Mouse (Mus musculus) hindbrain, postnatal 0 days (tissue): ENCODE results near the gene Atp2a2. TPM values are rescaled to one million over a fixed set of nuclear protein-coding genes. Genes with fewer than 3 reads are reported as not detected.

Experiments used
- ATAC-seq: fragments of 200-750 bp; cut with Nextera tagmentation; 2 replicates; pipeline ENCODE4 v1.8.0; 2017; ENCODE audit warnings: mild to moderate bottlenecking, moderate TSS enrichment, moderate library complexity
- DNase-seq: peaks from one replicate; pipeline ENCODE4 v3.0.0-alpha.2; 2015; ENCODE audit warnings: low spot score
- H3K27ac ChIP-seq: fragments of 300-500 bp; sonication (generic); 2 replicates; pipeline ENCODE4 v1.5.1; 2014; ENCODE audit warnings: mild to moderate bottlenecking
- H3K27me3 ChIP-seq: fragments of 300-500 bp; sonication (generic); 2 replicates; pipeline ENCODE4 v1.6.1; 2014; ENCODE audit warnings: low read length, mixed read lengths; ENCODE audit not compliant: insufficient read depth
- H3K36me3 ChIP-seq: fragments of 300-500 bp; sonication (generic); 2 replicates; pipeline ENCODE4 v1.6.1; 2014; ENCODE audit warnings: low read length, mixed read lengths; ENCODE audit not compliant: insufficient read depth
- H3K4me1 ChIP-seq: fragments of 300-500 bp; sonication (generic); 2 replicates; pipeline ENCODE4 v1.6.1; 2014; ENCODE audit warnings: antibody characterized with exemption, low read length, mixed read lengths; ENCODE audit not compliant: insufficient read depth
- H3K4me2 ChIP-seq: fragments of 300-500 bp; sonication (generic); 2 replicates; pipeline ENCODE4 v1.6.1; 2014; ENCODE audit warnings: low read depth, mild to moderate bottlenecking, low read length, moderate library complexity, mixed read lengths
- H3K4me3 ChIP-seq: fragments of 300-500 bp; sonication (generic); 2 replicates; pipeline ENCODE4 v1.5.1; 2014; ENCODE audit warnings: low read length
- H3K9ac ChIP-seq: fragments of 300-500 bp; sonication (generic); replicated peaks from 2 replicates; pipeline ENCODE4 v1.6.1; 2014; ENCODE audit warnings: mild to moderate bottlenecking, low read length, moderate library complexity, mixed read lengths
- H3K9me3 ChIP-seq: fragments of 300-500 bp; sonication (generic); 2 replicates; pipeline ENCODE4 v1.6.1; 2016; ENCODE audit warnings: low read length, mixed read lengths
- CTCF ChIP-seq: IDR thresholded peaks from 2 replicates; pipeline ENCODE4 v1.5.1; 2016; ENCODE audit warnings: antibody characterized with exemption, control low read depth, low read depth
- WGBS: fragments of 180-500 bp; shearing (Covaris S2); extraction: QIAGEN DNeasy Blood & Tissue Kit; methylation state at CpG from one replicate; pipeline ENCODE4 v1.1.7; 2014; 5-methylcytosine and 5-hydroxymethylcytosine counted together
- polyA plus RNA-seq: library from polyadenylated mRNA; unstranded; fragments of >200 nt; fragmentation: Nextera tagmentation; extraction: Ambion mirVana; gene quantifications from 2 replicates; pipeline ENCODE4 v1.2.1, GENCODE M21; 2015
- total RNA-seq: library from RNA; depleted of rRNA; stranded (reverse); fragments of >200 nt; gene quantifications from 2 replicates; pipeline ENCODE4 v1.2.3, GENCODE M21; 2014

Gene Atp2a2
- total and polyA plus RNA-seq, 2 experiments from 2014 or later, result 47.4 to 200 TPM

GRCm38 (mm10) chr5:122455584-122455983, 46.4 kb downstream of the Atp2a2 start:
- Histone ChIP-seq H3K9ac (no peak overlapping the region), H3K27me3 (no peaks in the 10 kb centered on the region), H3K4me3 (no peak overlapping the region), H3K4me1 (no peaks in the 10 kb centered on the region), H3K9me3 (no peaks in the 10 kb centered on the region), H3K36me3 (peaks cover 79% of the 10 kb centered on the region), H3K27ac (no peak overlapping the region; the same call in 1 of the 2 replicates), H3K4me2 (no peak overlapping the region)
- no peak for TF ChIP-seq CTCF
- ATAC-seq, result no peak
- 86% methylated on average over 3 of the region's 3 CpGs for WGBS
- DNase-seq, result no peak

GRCm38 (mm10) chr5:122454883-122455282, 47.1 kb downstream of the Atp2a2 start:
- no peak for TF ChIP-seq CTCF
- no peak overlapping the region for H3K4me3 ChIP-seq
- no peaks in the 10 kb centered on the region for H3K9me3 ChIP-seq
- peaks cover 72% of the 10 kb centered on the region for H3K36me3 ChIP-seq
- no peak for DNase-seq
- no peaks in the 10 kb centered on the region for H3K27me3 ChIP-seq
- 85% methylated on average over 3 of the region's 3 CpGs for WGBS
- no peak overlapping the region for H3K27ac ChIP-seq
- ATAC-seq, result no peak
- no peak overlapping the region for H3K4me2 ChIP-seq
- no peaks in the 10 kb centered on the region for H3K4me1 ChIP-seq
- H3K9ac ChIP-seq, result no peak overlapping the region

GRCm38 (mm10) chr5:122454442-122454841, 47.6 kb downstream of the Atp2a2 start:
- DNase-seq (peak; percentile 40), ATAC-seq (no peak)
- Histone ChIP-seq H3K4me3 (no peak overlapping the region), H3K9ac (no peak overlapping the region), H3K27me3 (no peaks in the 10 kb centered on the region), H3K9me3 (no peaks in the 10 kb centered on the region), H3K4me1 (no peaks in the 10 kb centered on the region), H3K4me2 (no peak overlapping the region), H3K27ac (no peak overlapping the region), H3K36me3 (peaks cover 67% of the 10 kb centered on the region)
- WGBS, result 77% methylated on average over 4 of the region's 4 CpGs
- no peak for TF ChIP-seq CTCF

- Histone ChIP-seq H3K9ac (no peak overlapping the region), H3K27ac (no peak overlapping the region), H3K4me3 (no peak overlapping the region), H3K4me1 (no peaks in the 10 kb centered on the region), H3K36me3 (peaks cover 55% of the 10 kb centered on the region), H3K4me2 (no peak overlapping the region), H3K27me3 (no peaks in the 10 kb centered on the region), H3K9me3 (no peaks in the 10 kb centered on the region)
- no peak for TF ChIP-seq CTCF
- 66% methylated on average over 6 of the region's 6 CpGs for WGBS
- ATAC-seq (no peak), DNase-seq (no peak)
Measured at GRCm38 (mm10) chr5:122453188-122453587, 48.8 kb downstream of the Atp2a2 start.

- H3K4me1 ChIP-seq, result no peaks in the 10 kb centered on the region
- WGBS, result 80% methylated on average over 7 of the region's 7 CpGs
- H3K4me3 ChIP-seq, result no peak overlapping the region
- TF ChIP-seq CTCF, result no peak
- DNase-seq, result no peak
- H3K27ac ChIP-seq, result 0 out of 2 replicates have a peak overlapping the region, but pooled peaks have one; percentile 4
- peaks cover 45% of the 10 kb centered on the region for H3K36me3 ChIP-seq
- no peak overlapping the region for H3K9ac ChIP-seq
- ATAC-seq, result no peak
- no peak overlapping the region for H3K4me2 ChIP-seq
- no peaks in the 10 kb centered on the region for H3K9me3 ChIP-seq
- H3K27me3 ChIP-seq, result no peaks in the 10 kb centered on the region
Measured at GRCm38 (mm10) chr5:122452194-122452593, 49.8 kb downstream of the Atp2a2 start.

GRCm38 (mm10) chr5:122451324-122451723, 50.7 kb downstream of the Atp2a2 start:
- H3K9ac ChIP-seq, result no peak overlapping the region
- ATAC-seq (no peak), DNase-seq (no peak)
- whole genome bisulfite sequencing, result 84% methylated on average over 5 of the region's 5 CpGs
- no peaks in the 10 kb centered on the region for H3K27me3 ChIP-seq
- H3K27ac ChIP-seq, result no peak overlapping the region
- no peak overlapping the region for H3K4me2 ChIP-seq
- TF ChIP-seq CTCF, result no peak
- H3K9me3 ChIP-seq, result no peaks in the 10 kb centered on the region
- peaks cover 40% of the 10 kb centered on the region for H3K36me3 ChIP-seq
- no peak overlapping the region for H3K4me3 ChIP-seq
- no peaks in the 10 kb centered on the region for H3K4me1 ChIP-seq

GRCm38 (mm10) chr5:122450913-122451317, 51.1 kb downstream of the Atp2a2 start:
- Histone ChIP-seq H3K27ac (no peak overlapping the region), H3K36me3 (peaks cover 39% of the 10 kb centered on the region), H3K4me3 (no peak overlapping the region), H3K9ac (no peak overlapping the region), H3K4me1 (no peaks in the 10 kb centered on the region), H3K4me2 (no peak overlapping the region), H3K27me3 (no peaks in the 10 kb centered on the region), H3K9me3 (no peaks in the 10 kb centered on the region)
- ATAC-seq (no peak), DNase-seq (no peak)
- no peak for TF ChIP-seq CTCF
- 58% methylated on average over 5 of the region's 5 CpGs for WGBS
